Mouse (Mus musculus) myocyte (in vitro differentiated cells): Measurements from ENCODE around the gene Svop.

ENCODE experiments used
- E2F4 ChIP-seq: IDR thresholded peaks from one replicate; pipeline ENCODE4 v1.6.1; 2011; ENCODE audit warnings: mild to moderate bottlenecking, control low read depth, moderate library complexity; ENCODE audit not compliant: insufficient read depth
- MAX ChIP-seq: IDR thresholded peaks from one replicate; pipeline ENCODE4 v1.6.1; 2011; ENCODE audit warnings: low read depth, mild to moderate bottlenecking, control low read depth
- POLR2A ChIP-seq: IDR thresholded peaks from one replicate; pipeline ENCODE4 v1.6.1; 2011; ENCODE audit warnings: low read depth, mild to moderate bottlenecking, control low read depth, moderate library complexity; ENCODE audit not compliant: insufficient read length
- POLR2AphosphoS2 ChIP-seq: IDR thresholded peaks from one replicate; pipeline ENCODE4 v1.6.1; 2011; ENCODE audit warnings: low read depth, control low read depth; ENCODE audit not compliant: insufficient read length

GRCm38 (mm10) chr5:114045134-114045533 lies 46.2 kb downstream of the Svop start:
- TF ChIP-seq POLR2A (no peak), MAX (no peak), POLR2AphosphoS2 (no peak), E2F4 (no peak)
